Mouse (Mus musculus) hematopoietic stem cell, adult 5-6 weeks (primary cell): ENCODE measurements around the gene Adamts12. TPM values are rescaled to one million over a fixed set of nuclear protein-coding genes. Genes with fewer than 3 reads are reported as not detected.
A peak's percentile ranks its signal among the peaks of the same experiment; 100 is the strongest.

ENCODE experiments used
- ATAC-seq, 2 experiments: fragments of 125-278 bp in 1 of 2; replicated peaks in 1 of 2; 2 replicates each; pipeline ENCODE4 v1.8.0; 2016 to 2017; ENCODE audit warnings: inconsistent platforms in 2 of 2, mild to moderate bottlenecking in 2 of 2, moderate number of reproducible peaks in 2 of 2, low read depth in 1 of 2, moderate TSS enrichment in 1 of 2; ENCODE audit not compliant: low FRiP score in 2 of 2, poor library complexity in 2 of 2, severe bottlenecking in 2 of 2, insufficient read depth in 1 of 2, low TSS enrichment in 1 of 2
- total RNA-seq: library from RNA; stranded (forward); fragments of 172-1452, 232-1000 nt; gene quantifications from 2 replicates; pipeline ENCODE4 v1.2.3, GENCODE M21; 2017

The Adamts12 gene
- total RNA-seq: 0.74 and 1.7 TPM in 2 replicates

- ATAC-seq: peak; percentile 61 to 67
Measured at GRCm38 (mm10) chr15:11064558-11065411, at the start of gene Adamts12. Gene Adamts12, plus strand, starts transcription at chr15:11064790.

GRCm38 (mm10) chr15:11014931-11015330 is 49.7 kb upstream of the Adamts12 start:
- no peak for ATAC-seq

DNA sequence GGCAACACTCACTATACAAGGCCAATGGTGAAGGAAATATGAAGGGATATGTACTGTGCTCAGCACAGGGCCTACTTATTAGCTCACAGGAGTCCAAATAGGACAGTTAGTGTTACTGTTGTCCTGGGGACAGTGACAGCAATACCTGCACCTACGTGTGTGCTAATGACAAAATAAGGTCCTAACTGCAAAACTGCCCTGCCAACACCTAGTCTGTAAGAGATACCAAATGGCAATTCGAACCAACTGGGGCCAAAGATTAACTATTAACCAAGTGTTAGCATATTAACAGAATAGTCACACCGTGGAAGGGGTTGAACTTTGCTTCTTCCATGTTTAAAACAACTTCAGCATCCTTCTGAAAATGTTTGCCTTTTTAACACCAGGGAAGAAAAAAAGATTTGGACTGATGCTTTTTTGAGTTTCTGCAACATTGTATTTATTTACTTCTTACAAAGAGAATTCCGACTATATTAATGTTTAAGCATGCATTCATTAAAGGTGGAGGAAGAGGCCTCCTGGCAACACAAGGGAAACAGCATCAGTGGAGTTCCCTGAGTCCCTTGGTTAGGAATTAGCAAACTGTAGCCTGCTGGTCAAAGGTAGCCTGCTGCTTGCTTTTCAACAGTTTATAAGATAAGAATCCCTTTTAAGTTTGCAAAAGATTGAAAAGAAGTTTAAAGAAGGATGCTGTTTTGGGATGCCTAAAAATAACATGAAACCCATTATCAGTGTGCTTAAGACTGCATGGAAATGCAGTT is 37.6 kb upstream of the Adamts12 start:
- no peak for ATAC-seq

DNA sequence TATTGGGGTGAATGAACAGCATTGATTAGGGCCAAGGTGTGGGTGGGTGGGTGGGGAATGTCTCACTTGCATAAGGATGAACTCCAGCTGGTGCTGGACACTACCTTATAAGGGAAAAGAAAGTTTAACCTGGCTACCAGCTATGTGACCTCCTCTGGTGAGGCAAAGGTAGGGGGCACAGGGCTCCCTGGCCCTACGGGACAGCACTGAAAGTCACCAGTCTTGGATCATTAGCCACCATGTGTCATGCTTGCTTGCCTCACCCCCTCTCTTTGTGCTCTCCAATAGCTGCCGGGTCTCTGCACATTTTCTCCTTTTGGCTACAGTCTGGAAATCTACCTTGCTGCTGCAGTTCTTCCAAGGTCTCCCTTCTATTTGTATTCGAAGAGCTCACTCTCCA is 34.4 kb upstream of the Adamts12 start:
- ATAC-seq: no peak

DNA sequence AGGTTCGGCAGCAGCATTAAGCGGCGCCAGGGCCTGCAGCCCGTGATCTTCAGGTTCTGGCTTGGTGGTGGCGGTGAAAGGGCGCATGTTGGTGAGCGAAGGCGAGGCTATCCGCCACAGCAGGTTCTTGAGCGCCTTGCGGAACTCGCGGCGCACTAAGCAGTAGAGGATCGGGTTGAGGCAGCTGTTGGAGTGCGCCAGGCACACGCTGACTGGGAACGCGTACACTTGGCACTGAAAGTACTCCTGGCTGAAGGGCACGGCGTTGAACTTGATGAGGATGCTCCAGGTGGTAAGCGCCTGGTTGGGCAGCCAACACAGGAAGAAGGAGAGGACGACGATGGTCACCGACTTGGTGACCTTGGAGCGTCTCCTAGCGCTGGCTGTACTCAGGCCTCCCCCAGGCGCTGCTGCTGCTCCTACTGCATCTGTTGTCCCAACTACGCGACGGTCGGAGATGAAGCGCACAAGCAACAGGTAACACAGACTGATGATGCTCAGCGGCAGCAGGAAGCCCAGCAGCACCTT is 28.6 kb upstream of the Adamts12 start:
- ATAC-seq: no peak

- ATAC-seq: no peak
Measured at GRCm38 (mm10) chr15:11036535-11037375, 27.8 kb upstream of the Adamts12 start.

DNA sequence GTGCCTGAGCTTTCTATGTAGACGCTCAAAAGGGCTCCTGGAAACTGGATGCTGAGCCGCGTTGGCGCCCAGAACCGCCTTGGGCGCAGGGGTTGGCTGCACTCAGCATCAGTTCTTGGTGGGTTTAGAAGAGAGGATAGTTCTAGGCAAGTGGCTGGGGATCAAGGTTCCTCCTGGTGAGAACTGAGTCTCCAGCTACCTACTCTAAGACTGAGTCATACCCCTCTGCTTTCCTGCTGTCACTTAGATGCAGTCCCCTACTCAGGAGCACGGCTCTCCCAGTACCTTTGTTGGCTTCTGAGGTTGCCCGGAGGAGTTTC is 27.3 kb upstream of the Adamts12 start:
- no peak for ATAC-seq

GRCm38 (mm10) chr15:11037711-11038110 is 26.9 kb upstream of the Adamts12 start, which contains the start of gene Rxfp3:
Gene Rxfp3, minus strand, starts transcription at chr15:11037991.
- no peak for ATAC-seq

- ATAC-seq: no peak; a peak in 1 of 4 replicates
Measured at GRCm38 (mm10) chr15:11038476-11038875, 26.1 kb upstream of the Adamts12 start.

GRCm38 (mm10) chr15:11040067-11040466 is 24.5 kb upstream of the Adamts12 start:
- ATAC-seq: no peak

GRCm38 (mm10) chr15:11041229-11041628 is 23.4 kb upstream of the Adamts12 start:
- no peak for ATAC-seq

- ATAC-seq: no peak
Measured at GRCm38 (mm10) chr15:11042828-11043227, 21.8 kb upstream of the Adamts12 start.

- ATAC-seq: no peak
Measured at GRCm38 (mm10) chr15:11053678-11054439, 10.7 kb upstream of the Adamts12 start.

DNA sequence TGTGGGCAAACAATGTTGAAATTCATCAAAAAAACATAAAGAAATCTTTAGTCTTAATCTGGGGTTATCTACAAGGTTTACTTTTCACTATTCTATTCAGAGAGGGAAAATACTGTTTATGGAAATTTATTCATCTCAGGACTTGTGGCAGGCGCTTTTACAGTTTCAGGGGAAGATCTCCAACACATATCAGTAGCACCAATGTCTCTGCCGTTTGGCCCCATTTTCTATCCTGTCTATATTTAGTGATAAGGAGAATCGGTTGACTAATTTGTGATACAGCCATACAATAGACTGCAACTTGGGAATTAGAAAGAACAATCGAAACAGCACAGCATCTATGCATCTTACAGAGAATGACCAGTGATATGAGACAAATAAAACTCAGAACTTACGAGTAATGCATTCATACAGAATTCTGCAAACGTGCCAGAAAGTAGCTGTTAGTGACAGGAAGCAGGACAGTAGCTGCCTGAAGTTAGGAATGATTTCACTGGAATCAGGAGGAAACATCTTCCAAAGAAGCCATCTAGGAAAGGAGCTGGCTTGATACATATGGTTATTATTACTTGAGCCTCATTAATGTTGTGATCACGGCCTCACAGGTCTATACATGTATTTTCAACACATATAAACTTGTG is 10.0 kb upstream of the Adamts12 start:
- ATAC-seq: no peak

GRCm38 (mm10) chr15:11062903-11063302 is 1.7 kb upstream of the Adamts12 start:
- no peak for ATAC-seq

DNA sequence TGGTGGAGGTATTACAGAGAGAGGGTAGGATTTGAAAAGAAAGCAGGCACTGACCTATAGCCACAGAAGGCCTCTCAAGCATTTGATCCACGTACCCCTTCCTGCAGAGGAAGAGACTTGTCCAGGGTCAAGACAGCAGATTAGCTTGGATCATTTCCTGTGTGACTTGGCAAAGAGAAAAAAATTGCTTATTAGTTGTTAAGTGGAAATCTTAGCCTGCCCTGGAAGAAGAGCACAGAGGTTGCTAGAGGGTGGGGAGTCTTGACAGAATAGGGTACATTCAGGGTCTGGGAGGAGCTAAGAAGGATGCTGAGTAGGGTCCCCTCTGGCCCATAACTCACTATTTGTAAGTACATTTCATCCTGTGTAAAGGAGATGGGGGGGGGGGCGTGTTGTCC is 431 bp upstream of the Adamts12 start:
- peak; percentile 8 to 37; a peak in 2 of 4 replicates for ATAC-seq
